Mouse (Mus musculus): ENCODE measurements at regions not wholly inside any gene's neighbourhood (a gene's known extent, or its start where the extent isn't known, plus 50 kb on each side); places are given as distances from the start of the nearest gene placed in this dataset.

DNA sequence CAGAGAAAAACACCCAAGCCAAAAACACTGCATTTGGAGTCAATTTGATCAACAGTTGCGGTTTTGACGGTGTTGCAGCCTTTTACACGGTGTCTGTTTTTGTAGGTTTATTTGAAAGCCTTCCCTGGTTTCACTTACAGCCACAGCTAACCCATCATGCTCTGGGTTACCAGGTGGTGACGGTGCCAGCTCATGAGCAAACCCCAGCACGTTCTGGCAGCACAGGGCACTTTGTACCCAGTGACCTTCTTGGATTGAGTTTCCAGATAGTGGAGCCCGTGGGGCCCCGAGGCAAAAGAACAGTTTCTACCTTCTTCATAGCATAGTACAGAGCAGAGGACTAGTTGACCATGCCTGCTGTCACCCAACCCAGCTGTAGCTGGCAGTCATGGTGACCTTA is 152.6 kb upstream of the F930015N05Rik start:
- Histone ChIP-seq H3K79me2 (ENCODE audit: control insufficient read depth, insufficient read depth) (no peaks in the 10 kb centered on the region), H3K4me3 (ENCODE audit: insufficient read depth, poor library complexity, severe bottlenecking) (no peak overlapping the region), H3K79me3 (ENCODE audit: low read depth) (no peaks in the 10 kb centered on the region), H3K36me3 (ENCODE audit: control insufficient read depth, insufficient read depth) (no peaks in the 10 kb centered on the region), H3K27me3 (ENCODE audit: control insufficient read depth, insufficient read depth, insufficient read length) (no peaks in the 10 kb centered on the region), H3ac (ENCODE audit: control insufficient read depth, insufficient read length, low read depth) (no peak overlapping the region)
- TF ChIP-seq CEBPB (IDR thresholded peaks at IDR 0.05; ENCODE audit: low read depth), result no peak
- TF ChIP-seq MAX (IDR thresholded peaks at IDR 0.05), result no peak
- no peak for TF ChIP-seq CTCF (IDR thresholded peaks at IDR 0.05; ENCODE audit: control insufficient read depth, insufficient read depth, insufficient read length)
- no peak for TF ChIP-seq MYOG (IDR thresholded peaks at IDR 0.05; ENCODE audit: control insufficient read depth, extremely low read depth, insufficient read length)
- TF ChIP-seq FOSL1 (IDR thresholded peaks at IDR 0.05; ENCODE audit: insufficient read depth, low read length, poor library complexity, severe bottlenecking), result no peak

DNA sequence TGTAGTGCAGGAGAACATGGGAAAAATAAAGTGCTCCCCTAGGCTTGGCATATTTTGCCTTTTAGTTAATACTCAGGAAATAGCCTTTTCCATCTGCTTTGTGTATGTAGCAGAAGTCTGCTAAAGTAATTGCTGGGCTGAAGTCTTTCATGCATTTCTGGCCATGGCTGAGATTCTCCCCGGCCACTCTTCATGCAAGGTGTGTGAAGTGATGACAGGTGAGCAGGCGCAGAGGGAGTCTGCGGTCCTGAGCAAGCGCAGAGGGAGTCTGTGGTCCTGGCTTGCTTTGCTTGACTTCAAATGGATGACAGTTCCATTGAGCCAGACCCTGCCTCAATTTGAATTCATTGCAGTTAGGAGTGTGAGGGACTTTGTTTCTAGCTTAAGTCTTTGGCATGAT is 153.6 kb upstream of the F930015N05Rik start:
- TF ChIP-seq MYOD1 (IDR thresholded peaks at IDR 0.05; ENCODE audit: control insufficient read depth, insufficient read length, low read depth) (no peak), MAX (IDR thresholded peaks at IDR 0.05) (no peak), CEBPB (IDR thresholded peaks at IDR 0.05; ENCODE audit: low read depth) (no peak), USF1 (IDR thresholded peaks at IDR 0.05; ENCODE audit: low read depth) (no peak), CTCF (IDR thresholded peaks at IDR 0.05; ENCODE audit: control insufficient read depth, insufficient read depth, insufficient read length) (no peak), MYOG (IDR thresholded peaks at IDR 0.05; ENCODE audit: control insufficient read depth, extremely low read depth, insufficient read length) (no peak), FOSL1 (IDR thresholded peaks at IDR 0.05; ENCODE audit: insufficient read depth, low read length, poor library complexity, severe bottlenecking) (no peak)
- Histone ChIP-seq H3K27me3 (ENCODE audit: control insufficient read depth, insufficient read depth, insufficient read length) (no peaks in the 10 kb centered on the region), H3ac (ENCODE audit: control insufficient read depth, insufficient read length, low read depth) (no peak overlapping the region), H3K79me3 (ENCODE audit: low read depth) (no peaks in the 10 kb centered on the region), H3K4me3 (ENCODE audit: insufficient read depth, poor library complexity, severe bottlenecking) (no peak overlapping the region), H3K36me3 (ENCODE audit: control insufficient read depth, insufficient read depth) (no peaks in the 10 kb centered on the region), H3K79me2 (ENCODE audit: control insufficient read depth, insufficient read depth) (no peaks in the 10 kb centered on the region)

DNA sequence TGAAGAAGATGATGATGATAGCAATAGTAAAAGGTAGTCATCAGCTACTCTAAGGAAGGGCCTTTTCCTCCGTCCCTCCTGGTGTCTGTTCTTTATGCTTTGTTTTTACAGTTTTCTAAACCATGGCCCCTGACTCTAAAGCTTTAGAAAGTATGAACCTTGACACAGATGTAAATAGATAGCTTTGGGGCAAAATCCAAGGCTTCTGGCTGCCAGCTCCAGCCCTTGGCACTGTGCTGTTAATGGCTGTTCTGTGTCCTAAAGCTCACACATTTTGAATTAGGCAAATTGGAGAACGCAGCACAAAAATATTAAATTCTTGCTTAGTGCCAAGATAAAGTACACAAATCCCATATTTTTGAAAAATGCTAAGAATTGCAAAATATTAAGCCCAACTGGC is 155.8 kb upstream of the F930015N05Rik start:
- H3K36me3 ChIP-seq (ENCODE audit: control insufficient read depth, insufficient read depth), result no peaks in the 10 kb centered on the region
- TF ChIP-seq CEBPB (IDR thresholded peaks at IDR 0.05; ENCODE audit: low read depth) (no peak), MYOD1 (IDR thresholded peaks at IDR 0.05; ENCODE audit: control insufficient read depth, insufficient read length, low read depth) (no peak), CTCF (IDR thresholded peaks at IDR 0.05; ENCODE audit: control insufficient read depth, insufficient read depth, insufficient read length) (no peak), MAX (IDR thresholded peaks at IDR 0.05) (no peak), USF1 (IDR thresholded peaks at IDR 0.05; ENCODE audit: low read depth) (no peak), MYOG (IDR thresholded peaks at IDR 0.05; ENCODE audit: control insufficient read depth, extremely low read depth, insufficient read length) (no peak), FOSL1 (IDR thresholded peaks at IDR 0.05; ENCODE audit: insufficient read depth, low read length, poor library complexity, severe bottlenecking) (no peak)

DNA sequence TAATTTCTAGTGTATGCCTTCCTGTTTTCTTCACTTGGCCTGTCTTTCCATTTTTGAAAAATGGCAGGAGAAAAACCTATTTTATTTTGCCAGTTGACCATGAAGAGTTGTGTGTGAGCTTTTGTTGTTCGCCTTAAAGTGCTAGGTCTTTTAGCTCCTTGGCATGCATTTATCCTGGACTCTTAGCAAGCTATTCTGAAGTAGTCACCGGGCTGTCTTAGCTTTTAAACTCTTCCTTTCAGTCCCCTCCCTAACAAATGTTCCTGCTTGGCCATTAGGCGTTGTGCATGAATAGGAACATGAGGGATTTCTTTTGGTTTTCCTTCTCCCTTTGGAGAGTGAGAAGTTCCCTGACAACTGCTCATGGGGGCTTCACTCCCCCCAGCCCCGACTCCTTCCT is 160.9 kb upstream of the F930015N05Rik start:
- no peak for TF ChIP-seq MYOG (IDR thresholded peaks at IDR 0.05; ENCODE audit: control insufficient read depth, extremely low read depth, insufficient read length)
- TF ChIP-seq FOSL1 (IDR thresholded peaks at IDR 0.05; ENCODE audit: insufficient read depth, low read length, poor library complexity, severe bottlenecking), result no peak
- no peak for TF ChIP-seq USF1 (IDR thresholded peaks at IDR 0.05; ENCODE audit: low read depth)
- Histone ChIP-seq H3K79me3 (ENCODE audit: low read depth) (no peaks in the 10 kb centered on the region), H3K27me3 (ENCODE audit: control insufficient read depth, insufficient read depth, insufficient read length) (no peaks in the 10 kb centered on the region), H3K79me2 (ENCODE audit: control insufficient read depth, insufficient read depth) (no peaks in the 10 kb centered on the region), H3ac (ENCODE audit: control insufficient read depth, insufficient read length, low read depth) (no peak overlapping the region), H3K36me3 (ENCODE audit: control insufficient read depth, insufficient read depth) (no peaks in the 10 kb centered on the region), H3K4me3 (ENCODE audit: insufficient read depth, poor library complexity, severe bottlenecking) (no peak overlapping the region)

More for the DNA sequence above, 155.8 kb upstream of the F930015N05Rik start:
- no peaks in the 10 kb centered on the region for H3K79me2 ChIP-seq (ENCODE audit: control insufficient read depth, insufficient read depth)
- no peaks in the 10 kb centered on the region for H3K27me3 ChIP-seq (ENCODE audit: control insufficient read depth, insufficient read depth, insufficient read length)
- no peak overlapping the region for H3K4me3 ChIP-seq (ENCODE audit: insufficient read depth, poor library complexity, severe bottlenecking)
- H3K79me3 ChIP-seq (ENCODE audit: low read depth), result no peaks in the 10 kb centered on the region
- no peak overlapping the region for H3ac ChIP-seq (ENCODE audit: control insufficient read depth, insufficient read length, low read depth)

DNA sequence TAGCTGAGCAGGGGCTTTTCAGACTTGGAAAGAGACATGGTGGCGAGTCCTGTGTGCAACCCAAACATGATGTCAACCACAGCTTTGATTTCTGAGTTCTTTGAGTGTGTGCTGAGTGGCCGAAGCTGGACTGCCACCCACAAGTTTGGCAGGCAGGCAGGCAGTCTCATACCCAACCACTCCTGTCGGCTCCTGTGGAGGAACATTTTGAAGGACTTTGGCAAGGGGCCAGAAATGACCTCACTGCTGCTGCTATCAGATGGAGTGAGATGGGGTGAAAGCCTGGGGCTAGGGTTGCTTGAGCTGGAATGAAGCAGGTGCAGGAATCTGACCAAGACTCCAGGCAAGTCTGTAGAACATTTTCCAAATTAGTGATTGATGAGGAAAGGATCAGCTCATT is 162.7 kb upstream of the F930015N05Rik start:
- Histone ChIP-seq H3K27me3 (ENCODE audit: control insufficient read depth, insufficient read depth, insufficient read length) (no peaks in the 10 kb centered on the region), H3K36me3 (ENCODE audit: control insufficient read depth, insufficient read depth) (no peaks in the 10 kb centered on the region)
- TF ChIP-seq CTCF (IDR thresholded peaks at IDR 0.05; ENCODE audit: control insufficient read depth, insufficient read depth, insufficient read length) (no peak), CEBPB (IDR thresholded peaks at IDR 0.05; ENCODE audit: low read depth) (no peak)

DNA sequence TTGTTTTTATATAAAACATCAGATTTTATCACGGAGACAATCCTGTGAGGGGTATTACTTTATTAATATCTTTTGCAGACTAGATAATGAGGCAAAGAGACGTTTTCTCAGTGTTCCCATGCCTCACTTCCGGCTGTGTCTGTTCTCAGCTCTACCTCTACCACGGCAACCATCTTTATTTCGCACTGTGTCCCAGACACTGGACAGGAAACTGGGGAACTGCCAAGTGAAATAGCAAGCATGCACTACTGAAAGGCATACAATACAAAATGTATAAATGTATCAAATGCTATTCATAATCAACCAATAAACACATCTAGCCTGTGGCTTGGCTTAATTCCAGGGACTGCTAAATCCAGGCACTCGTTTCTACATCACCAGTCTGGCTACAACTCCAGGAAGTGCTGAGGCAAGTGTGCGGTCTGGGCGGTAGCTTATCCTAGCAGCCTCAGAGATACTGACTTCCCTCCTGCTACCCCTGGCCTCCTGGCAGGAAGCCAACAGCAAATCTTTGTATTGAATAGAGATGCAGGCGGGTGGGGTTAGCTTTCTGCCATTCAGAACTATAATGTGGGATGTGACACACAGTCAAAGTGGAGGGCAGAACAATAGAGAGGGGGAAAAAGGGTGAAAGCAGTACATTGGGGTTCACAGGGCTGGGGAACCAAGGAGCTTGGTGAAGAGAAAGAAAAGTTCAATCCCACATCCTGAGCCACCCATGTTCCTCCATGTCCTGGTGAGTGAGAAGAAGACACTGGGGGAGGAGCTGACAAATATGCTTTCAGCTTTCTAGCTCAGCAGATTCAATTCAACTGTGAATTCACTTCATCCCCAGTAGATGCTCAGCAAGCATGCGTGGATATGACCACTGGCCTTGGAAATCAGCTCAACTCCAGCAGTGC is 164.0 kb upstream of the F930015N05Rik start:
- Histone ChIP-seq H3ac (ENCODE audit: control insufficient read depth, insufficient read length, low read depth) (no peak overlapping the region), H3K79me2 (ENCODE audit: control insufficient read depth, insufficient read depth) (no peaks in the 10 kb centered on the region), H3K36me3 (ENCODE audit: control insufficient read depth, insufficient read depth) (no peaks in the 10 kb centered on the region), H3K4me3 (ENCODE audit: insufficient read depth, poor library complexity, severe bottlenecking) (no peak overlapping the region), H3K27me3 (ENCODE audit: control insufficient read depth, insufficient read depth, insufficient read length) (no peaks in the 10 kb centered on the region), H3K79me3 (ENCODE audit: low read depth) (no peaks in the 10 kb centered on the region)
- no peak for TF ChIP-seq USF1 (IDR thresholded peaks at IDR 0.05; ENCODE audit: low read depth)

More for the DNA sequence above, 162.7 kb upstream of the F930015N05Rik start:
- Histone ChIP-seq H3K4me3 (ENCODE audit: insufficient read depth, poor library complexity, severe bottlenecking) (no peak overlapping the region), H3ac (ENCODE audit: control insufficient read depth, insufficient read length, low read depth) (no peak overlapping the region), H3K79me3 (ENCODE audit: low read depth) (no peaks in the 10 kb centered on the region), H3K79me2 (ENCODE audit: control insufficient read depth, insufficient read depth) (no peaks in the 10 kb centered on the region)

All from C2C12 (cell line).